Mouse (Mus musculus): ENCODE measurements around the gene Otulin. TPM values are rescaled to one million over a fixed set of nuclear protein-coding genes. Genes with fewer than 3 reads are reported as not detected.
A peak's percentile ranks its signal among the peaks of the same experiment; 100 is the strongest.

The Otulin gene
- total and polyA plus RNA-seq, 2 experiments from 2014 or later = 15.9 to 25.4 TPM

- Histone ChIP-seq H3K4me1 (ENCODE audit: insufficient read depth, low read length) (no peaks in the 10 kb centered on the region), H3K27me3 (ENCODE audit: insufficient read depth, low read length) (no peaks in the 10 kb centered on the region), H3K27ac (no peak overlapping the region), H3K36me3 (ENCODE audit: insufficient read depth, low read length) (no peaks in the 10 kb centered on the region), H3K9ac (replicated peaks; ENCODE audit: low read length) (no peak overlapping the region), H3K4me2 (ENCODE audit: low read depth, low read length) (no peak overlapping the region), H3K4me3 (ENCODE audit: low read length) (no peak overlapping the region), H3K9me3 (ENCODE audit: low read length) (no peaks in the 10 kb centered on the region)
- ATAC-seq (no peak), DNase-seq (ENCODE audit: low spot score) (no peak)
- 93% methylated on average over 4 of the region's 4 CpGs for WGBS
- TF ChIP-seq CTCF (IDR thresholded peaks at IDR 0.05; ENCODE audit: low read depth) = no peak
Observed at GRCm38 (mm10) chr15:27658356-27658755, 27.9 kb upstream of the Otulin start.

GRCm38 (mm10) chr15:27657866-27658265, 27.4 kb upstream of the Otulin start:
- TF ChIP-seq CTCF (IDR thresholded peaks at IDR 0.05; ENCODE audit: low read depth) = no peak
- Histone ChIP-seq H3K36me3 (ENCODE audit: insufficient read depth, low read length) (no peaks in the 10 kb centered on the region), H3K27ac (no peak overlapping the region), H3K27me3 (ENCODE audit: insufficient read depth, low read length) (no peaks in the 10 kb centered on the region), H3K9ac (replicated peaks; ENCODE audit: low read length) (no peak overlapping the region), H3K4me2 (ENCODE audit: low read depth, low read length) (no peak overlapping the region), H3K4me3 (ENCODE audit: low read length) (no peak overlapping the region), H3K4me1 (ENCODE audit: insufficient read depth, low read length) (no peaks in the 10 kb centered on the region), H3K9me3 (ENCODE audit: low read length) (no peaks in the 10 kb centered on the region)
- DNase-seq (ENCODE audit: low spot score) = no peak
- ATAC-seq = no peak
- WGBS = 97% methylated on average over 10 of the region's 10 CpGs

GRCm38 (mm10) chr15:27656626-27657025, 26.1 kb upstream of the Otulin start:
- H3K9me3 ChIP-seq (ENCODE audit: low read length) = no peaks in the 10 kb centered on the region
- no peak overlapping the region for H3K4me3 ChIP-seq (ENCODE audit: low read length)
- H3K36me3 ChIP-seq (ENCODE audit: insufficient read depth, low read length) = no peaks in the 10 kb centered on the region
- no peak for DNase-seq (ENCODE audit: low spot score)
- no peaks in the 10 kb centered on the region for H3K4me1 ChIP-seq (ENCODE audit: insufficient read depth, low read length)
- no peak for TF ChIP-seq CTCF (IDR thresholded peaks at IDR 0.05; ENCODE audit: low read depth)
- no peak overlapping the region for H3K27ac ChIP-seq
- H3K27me3 ChIP-seq (ENCODE audit: insufficient read depth, low read length) = no peaks in the 10 kb centered on the region
- ATAC-seq = no peak
- WGBS = 86% methylated on average over 9 of the region's 9 CpGs
- no peak overlapping the region for H3K9ac ChIP-seq (replicated peaks; ENCODE audit: low read length)
- no peak overlapping the region for H3K4me2 ChIP-seq (ENCODE audit: low read depth, low read length)

- H3K27ac ChIP-seq = no peak overlapping the region
- DNase-seq (ENCODE audit: low spot score) = no peak
Observed at GRCm38 (mm10) chr15:27655015-27655414, 24.5 kb upstream of the Otulin start.

GRCm38 (mm10) chr15:27647686-27648085, 17.2 kb upstream of the Otulin start:
- no peak for ATAC-seq
- WGBS = 47% methylated on average over 3 of the region's 3 CpGs
- no peaks in the 10 kb centered on the region for H3K27me3 ChIP-seq (ENCODE audit: insufficient read depth, low read length)
- H3K4me3 ChIP-seq (ENCODE audit: low read length) = no peak overlapping the region
- DNase-seq (ENCODE audit: low spot score) = peak; percentile 78
- peak; percentile 69 for TF ChIP-seq CTCF (IDR thresholded peaks at IDR 0.05; ENCODE audit: low read depth)
- H3K27ac ChIP-seq = no peak overlapping the region
- H3K4me2 ChIP-seq (ENCODE audit: low read depth, low read length) = no peak overlapping the region
- no peaks in the 10 kb centered on the region for H3K4me1 ChIP-seq (ENCODE audit: insufficient read depth, low read length)
- no peaks in the 10 kb centered on the region for H3K9me3 ChIP-seq (ENCODE audit: low read length)
- no peak overlapping the region for H3K9ac ChIP-seq (replicated peaks; ENCODE audit: low read length)
- H3K36me3 ChIP-seq (ENCODE audit: insufficient read depth, low read length) = no peaks in the 10 kb centered on the region

More at GRCm38 (mm10) chr15:27655015-27655414, 24.5 kb upstream of the Otulin start:
- H3K36me3 ChIP-seq (ENCODE audit: insufficient read depth, low read length) = no peaks in the 10 kb centered on the region
- no peaks in the 10 kb centered on the region for H3K9me3 ChIP-seq (ENCODE audit: low read length)
- no peaks in the 10 kb centered on the region for H3K27me3 ChIP-seq (ENCODE audit: insufficient read depth, low read length)
- no peak for ATAC-seq
- no peak for TF ChIP-seq CTCF (IDR thresholded peaks at IDR 0.05; ENCODE audit: low read depth)
- no peak overlapping the region for H3K4me3 ChIP-seq (ENCODE audit: low read length)
- WGBS = 34% methylated on average over 5 of the region's 5 CpGs
- no peak overlapping the region for H3K4me2 ChIP-seq (ENCODE audit: low read depth, low read length)
- no peaks in the 10 kb centered on the region for H3K4me1 ChIP-seq (ENCODE audit: insufficient read depth, low read length)
- H3K9ac ChIP-seq (replicated peaks; ENCODE audit: low read length) = no peak overlapping the region

GRCm38 (mm10) chr15:27646665-27647064, 16.2 kb upstream of the Otulin start:
- H3K4me2 ChIP-seq (ENCODE audit: low read depth, low read length) = no peak overlapping the region
- no peak for DNase-seq (ENCODE audit: low spot score)
- WGBS = 94% methylated on average over 8 of the region's 8 CpGs

GRCm38 (mm10) chr15:27645250-27645649, 14.8 kb upstream of the Otulin start:
- H3K4me1 ChIP-seq (ENCODE audit: insufficient read depth, low read length) = no peaks in the 10 kb centered on the region
- no peak overlapping the region for H3K4me3 ChIP-seq (ENCODE audit: low read length)
- WGBS = 92% methylated on average over 3 of the region's 3 CpGs
- no peaks in the 10 kb centered on the region for H3K36me3 ChIP-seq (ENCODE audit: insufficient read depth, low read length)
- H3K9ac ChIP-seq (replicated peaks; ENCODE audit: low read length) = no peak overlapping the region
- H3K4me2 ChIP-seq (ENCODE audit: low read depth, low read length) = no peak overlapping the region
- H3K27me3 ChIP-seq (ENCODE audit: insufficient read depth, low read length) = no peaks in the 10 kb centered on the region
- H3K9me3 ChIP-seq (ENCODE audit: low read length) = no peaks in the 10 kb centered on the region
- DNase-seq (ENCODE audit: low spot score) = no peak
- no peak for TF ChIP-seq CTCF (IDR thresholded peaks at IDR 0.05; ENCODE audit: low read depth)
- H3K27ac ChIP-seq = no peak overlapping the region
- ATAC-seq = no peak

More at GRCm38 (mm10) chr15:27646665-27647064, 16.2 kb upstream of the Otulin start:
- no peak overlapping the region for H3K4me3 ChIP-seq (ENCODE audit: low read length)
- H3K4me1 ChIP-seq (ENCODE audit: insufficient read depth, low read length) = no peaks in the 10 kb centered on the region
- no peaks in the 10 kb centered on the region for H3K9me3 ChIP-seq (ENCODE audit: low read length)
- H3K36me3 ChIP-seq (ENCODE audit: insufficient read depth, low read length) = no peaks in the 10 kb centered on the region
- H3K9ac ChIP-seq (replicated peaks; ENCODE audit: low read length) = no peak overlapping the region
- H3K27ac ChIP-seq = no peak overlapping the region
- ATAC-seq = no peak
- no peak for TF ChIP-seq CTCF (IDR thresholded peaks at IDR 0.05; ENCODE audit: low read depth)
- H3K27me3 ChIP-seq (ENCODE audit: insufficient read depth, low read length) = no peaks in the 10 kb centered on the region
